Mouse (Mus musculus) embryonic facial prominence, embryonic 14.5 days (tissue): ENCODE results near the gene Oas1c. TPM values are rescaled to one million over a fixed set of nuclear protein-coding genes. Genes with fewer than 3 reads are reported as not detected.
"Not testable (repeated sequence)": the region's sequence is repeated elsewhere in the genome, so short reads cannot be mapped to it uniquely, and the experiment has no call there.

Source experiments
- ATAC-seq: fragments of 200-750 bp; cut with Nextera tagmentation; 2 replicates; pipeline ENCODE4 v1.8.0; 2017; ENCODE audit warnings: low read depth, moderate number of reproducible peaks, moderate TSS enrichment
- DNase-seq: peaks from one replicate; pipeline ENCODE4 v3.0.0-alpha.2; 2015; ENCODE audit warnings: low spot score
- H3K27ac ChIP-seq: fragments of 300-500 bp; sonication (generic); replicated peaks from 2 replicates; pipeline ENCODE4 v1.5.1; 2014; ENCODE audit warnings: low read depth, mild to moderate bottlenecking, low read length, moderate library complexity
- H3K27me3 ChIP-seq: fragments of 300-500 bp; sonication (generic); replicated peaks from 2 replicates; pipeline ENCODE4 v1.6.1; 2014; ENCODE audit warnings: low read length; ENCODE audit not compliant: control insufficient read depth, insufficient read depth
- H3K36me3 ChIP-seq: fragments of 300-500 bp; sonication (generic); 2 replicates; pipeline ENCODE4 v1.6.1; 2014; ENCODE audit warnings: low read length, mixed read lengths; ENCODE audit not compliant: control insufficient read depth, insufficient read depth
- H3K4me1 ChIP-seq: fragments of 300-500 bp; sonication (generic); 2 replicates; pipeline ENCODE4 v1.6.1; 2014; ENCODE audit warnings: antibody characterized with exemption, low read length; ENCODE audit not compliant: control insufficient read depth, insufficient read depth
- H3K4me2 ChIP-seq: fragments of 300-500 bp; sonication (generic); 2 replicates; pipeline ENCODE4 v1.6.1; 2014; ENCODE audit warnings: low read depth, mild to moderate bottlenecking, low read length, moderate library complexity, mixed read lengths
- H3K4me3 ChIP-seq: fragments of 300-500 bp; sonication (generic); 2 replicates; pipeline ENCODE4 v1.5.1; 2014; ENCODE audit warnings: low read depth, mild to moderate bottlenecking, low read length
- H3K9ac ChIP-seq: fragments of 300-500 bp; sonication (generic); 2 replicates; pipeline ENCODE4 v1.6.1; 2014; ENCODE audit warnings: low read depth, mild to moderate bottlenecking, low read length, moderate library complexity, mixed read lengths
- H3K9me3 ChIP-seq: fragments of 300-500 bp; sonication (generic); 2 replicates; pipeline ENCODE4 v1.6.1; 2016; ENCODE audit warnings: low read length; ENCODE audit not compliant: control insufficient read depth
- WGBS: fragments of 180-500 bp; shearing (Covaris S2); extraction: QIAGEN DNeasy Blood & Tissue Kit; methylation state at CpG from one replicate; pipeline ENCODE4 v1.1.7; 2014; 5-methylcytosine and 5-hydroxymethylcytosine counted together
- polyA plus RNA-seq: library from polyadenylated mRNA; unstranded; fragments of >200 nt; fragmentation: Nextera tagmentation; extraction: Ambion mirVana; gene quantifications from 2 replicates; pipeline ENCODE4 v1.2.1, GENCODE M21; 2014

Gene Oas1c
- polyA plus RNA-seq, 1 experiment from 2014 or later = 0.24 TPM

- Histone ChIP-seq H3K4me2 (no peak overlapping the region), H3K4me1 (no peaks in the 10 kb centered on the region), H3K27ac (no peak overlapping the region), H3K9ac (no peak overlapping the region), H3K4me3 (no peak overlapping the region), H3K36me3 (no peaks in the 10 kb centered on the region), H3K27me3 (peaks cover 8% of the 10 kb centered on the region; the same call in 1 of the 2 replicates), H3K9me3 (no peaks in the 10 kb centered on the region)
- no peak for ATAC-seq
- peak; percentile 9 for DNase-seq
- WGBS = 18% methylated on average over 17 of the region's 17 CpGs
Measured at GRCm38 (mm10) chr5:120833335-120834280, 21.3 kb upstream of the Oas1c start.

GRCm38 (mm10) chr5:120831031-120831430 lies 18.7 kb upstream of the Oas1c start:
- H3K27ac ChIP-seq = no peak overlapping the region
- H3K9me3 ChIP-seq = no peaks in the 10 kb centered on the region
- H3K4me2 ChIP-seq = no peak overlapping the region
- no peaks in the 10 kb centered on the region for H3K36me3 ChIP-seq
- no peak overlapping the region for H3K9ac ChIP-seq
- DNase-seq (no peak), ATAC-seq (no peak)
- WGBS = 75% methylated on average over 4 of the region's 4 CpGs
- no peak overlapping the region for H3K4me3 ChIP-seq
- H3K4me1 ChIP-seq = no peaks in the 10 kb centered on the region
- peaks cover 8% of the 10 kb centered on the region; the same call in 1 of the 2 replicates for H3K27me3 ChIP-seq

DNA sequence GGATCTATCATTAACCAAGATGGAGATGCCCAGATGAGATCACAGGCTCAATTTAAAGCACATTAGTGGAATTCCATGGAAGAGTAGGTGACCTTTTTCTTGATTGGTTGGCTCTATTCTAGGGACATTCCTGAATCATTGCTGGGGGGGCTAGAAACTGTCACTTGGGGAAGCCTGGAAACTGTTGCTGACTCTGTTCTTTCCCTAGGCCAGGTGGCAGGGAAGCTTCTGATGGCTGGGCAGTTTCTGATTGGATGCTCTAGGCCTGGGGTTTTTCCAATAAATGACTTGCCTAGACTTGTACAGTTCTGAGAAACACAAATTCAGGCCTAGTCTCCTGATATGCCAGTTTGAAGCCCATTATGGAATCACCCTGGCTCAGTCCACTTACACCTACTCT lies 6.7 kb upstream of the Oas1c start:
- Histone ChIP-seq H3K36me3 (no peaks in the 10 kb centered on the region), H3K4me3 (no peak overlapping the region), H3K9me3 (peaks cover 12% of the 10 kb centered on the region), H3K27ac (no peak overlapping the region), H3K4me1 (no peaks in the 10 kb centered on the region), H3K27me3 (no peaks in the 10 kb centered on the region), H3K4me2 (no peak overlapping the region), H3K9ac (no peak overlapping the region)
- DNase-seq (no peak), ATAC-seq (no peak)

GRCm38 (mm10) chr5:120815949-120816348 lies 3.6 kb upstream of the Oas1c start:
- Histone ChIP-seq H3K36me3 (no peaks in the 10 kb centered on the region), H3K4me1 (peaks cover 5% of the 10 kb centered on the region; the same call in 1 of the 2 replicates), H3K4me2 (no peak overlapping the region), H3K27me3 (no peaks in the 10 kb centered on the region), H3K4me3 (no peak overlapping the region), H3K9me3 (peaks cover 12% of the 10 kb centered on the region), H3K9ac (no peak overlapping the region), H3K27ac (no peak overlapping the region)
- ATAC-seq (no peak), DNase-seq (no peak)
- 52% methylated on average over 3 of the region's 3 CpGs for WGBS

GRCm38 (mm10) chr5:120813023-120813422 lies 709 bp upstream of the Oas1c start:
- no peaks in the 10 kb centered on the region for H3K9me3 ChIP-seq
- peak overlapping the region; percentile 54 for H3K4me2 ChIP-seq
- H3K4me1 ChIP-seq = peaks cover 5% of the 10 kb centered on the region; the same call in 1 of the 2 replicates
- peak overlapping the region; percentile 33 for H3K4me3 ChIP-seq
- no peak for ATAC-seq
- WGBS = 79% methylated on average over 6 of the region's 6 CpGs
- no peaks in the 10 kb centered on the region for H3K36me3 ChIP-seq
- no peak overlapping the region for H3K27ac ChIP-seq
- no peaks in the 10 kb centered on the region for H3K27me3 ChIP-seq
- no peak overlapping the region for H3K9ac ChIP-seq
- no peak for DNase-seq

- no peak overlapping the region for H3K4me2 ChIP-seq
- H3K27me3 ChIP-seq = no peaks in the 10 kb centered on the region
- DNase-seq (no peak), ATAC-seq (no peak)
- no peaks in the 10 kb centered on the region for H3K9me3 ChIP-seq
- H3K36me3 ChIP-seq = no peaks in the 10 kb centered on the region
- 35% methylated on average over 6 of the region's 6 CpGs for WGBS
- no peak overlapping the region for H3K9ac ChIP-seq
- H3K4me3 ChIP-seq = no peak overlapping the region
- H3K4me1 ChIP-seq = peaks cover 5% of the 10 kb centered on the region; the same call in 1 of the 2 replicates
- no peak overlapping the region for H3K27ac ChIP-seq
Measured at GRCm38 (mm10) chr5:120809171-120809570, 3.1 kb downstream of the Oas1c start.

- Histone ChIP-seq H3K9me3 (no peaks in the 10 kb centered on the region), H3K27me3 (no peaks in the 10 kb centered on the region), H3K27ac (no peak overlapping the region), H3K36me3 (no peaks in the 10 kb centered on the region), H3K4me2 (no peak overlapping the region), H3K4me1 (no peaks in the 10 kb centered on the region), H3K4me3 (no peak overlapping the region), H3K9ac (no peak overlapping the region)
- ATAC-seq (no peak), DNase-seq (peak; percentile 42)
- 83% methylated on average over 1 of the region's 1 CpGs for WGBS
Measured at GRCm38 (mm10) chr5:120806458-120806857, 5.9 kb downstream of the Oas1c start.

GRCm38 (mm10) chr5:120803596-120803995 lies 8.7 kb downstream of the Oas1c start:
- H3K4me1 ChIP-seq = no peaks in the 10 kb centered on the region
- DNase-seq (peak; percentile 75), ATAC-seq (no peak)
- no peak overlapping the region for H3K4me3 ChIP-seq
- no peaks in the 10 kb centered on the region for H3K27me3 ChIP-seq
- H3K4me2 ChIP-seq = no peak overlapping the region
- H3K9me3 ChIP-seq = no peaks in the 10 kb centered on the region
- WGBS = 68% methylated on average over 2 of the region's 2 CpGs
- no peaks in the 10 kb centered on the region for H3K36me3 ChIP-seq
- no peak overlapping the region for H3K9ac ChIP-seq
- no peak overlapping the region for H3K27ac ChIP-seq

GRCm38 (mm10) chr5:120798943-120799342 lies 13.4 kb downstream of the Oas1c start:
- H3K27ac ChIP-seq, H3K4me3 ChIP-seq, H3K36me3 ChIP-seq, H3K4me2 ChIP-seq, H3K27me3 ChIP-seq, H3K9me3 ChIP-seq, DNase-seq, ATAC-seq, H3K9ac ChIP-seq, H3K4me1 ChIP-seq: not testable (repeated sequence)
- WGBS = 51% methylated on average over 2 of the region's 2 CpGs
